Mouse (Mus musculus): ENCODE results near the gene Ilk. TPM values are rescaled to one million over a fixed set of nuclear protein-coding genes. Genes with fewer than 3 reads are reported as not detected.

Ilk gene
- 373 and 394 TPM in 2 replicates for polyA plus RNA-seq (2014; fragmentation: Nextera tagmentation; extraction: Ambion mirVana)

DNA sequence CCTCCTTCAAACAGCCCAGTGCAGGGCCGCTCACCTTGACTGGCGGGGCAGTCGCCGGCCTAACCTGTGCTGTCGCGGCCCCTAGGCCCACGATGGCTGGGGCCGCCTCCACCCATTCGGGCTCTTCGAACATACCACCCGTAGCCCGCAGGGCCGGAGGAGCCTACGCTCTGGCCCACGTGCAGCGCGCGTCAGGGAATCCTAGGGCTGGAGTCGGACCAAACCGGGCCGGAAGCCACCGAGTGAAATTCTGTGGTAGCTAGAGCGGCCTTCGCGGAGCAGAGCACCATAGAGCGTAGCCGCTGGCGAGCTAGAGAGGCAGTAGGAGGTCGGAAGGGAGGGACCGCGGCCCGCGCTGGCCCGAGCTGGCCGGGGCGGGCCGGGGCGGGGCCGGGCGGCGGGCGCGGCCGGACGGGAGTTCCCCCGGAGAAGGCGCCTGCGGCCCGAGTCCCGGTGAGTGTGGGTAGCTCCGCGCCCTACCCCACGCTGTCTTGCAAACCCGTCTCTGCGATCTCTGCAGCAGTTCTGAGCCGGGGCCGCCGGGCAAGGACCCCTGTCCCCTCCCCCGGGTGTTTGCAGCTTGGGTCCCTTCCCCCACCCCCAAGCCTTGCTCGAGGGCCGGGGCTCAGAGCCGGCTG lies at the start of gene Ilk:
Gene Ilk, plus strand, starts transcription at position 329 of the 638 bp plus-strand sequence.
- under 1% methylated on average over 50 of the region's 62 CpGs for WGBS
- peak within 1 kb of the TSS; percentile 71 for H3K4me2 ChIP-seq (replicated peaks; ENCODE audit: low read depth, low read length)
- peak; percentile 96 for ATAC-seq (ENCODE audit: insufficient number of reproducible peaks, insufficient read depth, low FRiP score, low read depth)
- H3K27ac ChIP-seq (ENCODE audit: low read length), result peak within 1 kb of the TSS; percentile 82
- peaks cover 38% of the 10 kb centered on the region for H3K36me3 ChIP-seq (ENCODE audit: control insufficient read depth, insufficient read depth, low read length)
- H3K4me1 ChIP-seq (ENCODE audit: control insufficient read depth, insufficient read depth, low read length), result peaks cover 23% of the 10 kb centered on the region
- peak within 1 kb of the TSS; percentile 78 for H3K9ac ChIP-seq (replicated peaks; ENCODE audit: low read depth, low read length)
- H3K4me3 ChIP-seq (ENCODE audit: low read depth, low read length), result peak within 1 kb of the TSS; percentile 70
- H3K27me3 ChIP-seq (ENCODE audit: control insufficient read depth, insufficient read depth, low read length), result no peaks in the 10 kb centered on the region
- no peaks in the 10 kb centered on the region for H3K9me3 ChIP-seq (ENCODE audit: control insufficient read depth, low read depth, low read length)

DNA sequence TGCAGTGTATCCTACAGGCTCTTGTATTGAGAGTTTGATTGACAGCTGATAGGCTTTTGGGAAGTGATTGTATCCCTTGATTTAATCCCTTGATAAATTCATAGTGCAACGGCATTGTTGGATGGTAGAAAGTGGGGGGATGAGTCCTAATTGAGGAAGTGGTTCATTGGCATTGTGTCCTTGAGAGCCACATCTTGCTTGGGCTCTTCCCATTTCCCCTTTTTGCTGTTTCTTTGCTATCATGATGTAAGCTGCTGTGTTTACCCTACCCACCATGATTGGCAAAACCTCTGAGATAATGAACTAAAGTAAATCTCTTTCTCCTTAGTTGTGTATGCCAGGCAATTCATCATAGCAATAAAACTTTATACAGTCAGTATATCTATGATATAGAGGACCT lies 45.5 kb upstream of the Ilk start:
- H3K9ac ChIP-seq (replicated peaks; ENCODE audit: low read depth, low read length), result no peak overlapping the region
- ATAC-seq (ENCODE audit: insufficient number of reproducible peaks, insufficient read depth, low FRiP score, low read depth), result no peak
- H3K36me3 ChIP-seq (ENCODE audit: control insufficient read depth, insufficient read depth, low read length), result no peaks in the 10 kb centered on the region
- WGBS, result 81% methylated on average over 1 of the region's 1 CpGs
- no peaks in the 10 kb centered on the region for H3K4me1 ChIP-seq (ENCODE audit: control insufficient read depth, insufficient read depth, low read length)
- no peak overlapping the region for H3K4me2 ChIP-seq (replicated peaks; ENCODE audit: low read depth, low read length)
- H3K4me3 ChIP-seq (ENCODE audit: low read depth, low read length), result no peak overlapping the region
- no peaks in the 10 kb centered on the region for H3K9me3 ChIP-seq (ENCODE audit: control insufficient read depth, low read depth, low read length)
- H3K27ac ChIP-seq (ENCODE audit: low read length), result no peak overlapping the region
- H3K27me3 ChIP-seq (ENCODE audit: control insufficient read depth, insufficient read depth, low read length), result no peaks in the 10 kb centered on the region

DNA sequence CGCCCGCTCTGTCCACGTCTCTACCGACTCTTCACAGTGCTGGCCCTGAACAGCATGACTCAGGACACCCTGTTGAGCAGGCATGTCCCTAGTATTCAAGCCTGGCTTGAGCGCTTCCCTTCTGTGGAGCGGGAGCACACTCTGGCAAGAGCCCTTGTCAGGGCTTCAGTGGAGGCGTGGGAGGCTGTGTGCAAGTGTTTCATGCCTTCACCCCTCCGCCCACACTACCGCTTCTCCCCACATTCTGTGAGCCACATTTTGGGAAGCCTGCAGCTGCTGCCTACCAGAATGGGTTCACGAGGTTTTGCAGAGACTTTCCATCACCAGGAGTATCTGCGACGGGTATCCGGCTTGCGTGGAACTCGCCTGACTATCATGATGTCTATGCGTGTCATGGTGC lies 33.2 kb upstream of the Ilk start:
- H3K27ac ChIP-seq (ENCODE audit: low read length), result no peak overlapping the region
- WGBS, result 84% methylated on average over 16 of the region's 16 CpGs
- no peak overlapping the region for H3K4me3 ChIP-seq (ENCODE audit: low read depth, low read length)
- no peaks in the 10 kb centered on the region for H3K9me3 ChIP-seq (ENCODE audit: control insufficient read depth, low read depth, low read length)
- ATAC-seq (ENCODE audit: insufficient number of reproducible peaks, insufficient read depth, low FRiP score, low read depth), result no peak
- no peaks in the 10 kb centered on the region for H3K27me3 ChIP-seq (ENCODE audit: control insufficient read depth, insufficient read depth, low read length)
- no peak overlapping the region for H3K9ac ChIP-seq (replicated peaks; ENCODE audit: low read depth, low read length)
- H3K4me1 ChIP-seq (ENCODE audit: control insufficient read depth, insufficient read depth, low read length), result no peaks in the 10 kb centered on the region
- H3K36me3 ChIP-seq (ENCODE audit: control insufficient read depth, insufficient read depth, low read length), result no peaks in the 10 kb centered on the region
- H3K4me2 ChIP-seq (replicated peaks; ENCODE audit: low read depth, low read length), result no peak overlapping the region

DNA sequence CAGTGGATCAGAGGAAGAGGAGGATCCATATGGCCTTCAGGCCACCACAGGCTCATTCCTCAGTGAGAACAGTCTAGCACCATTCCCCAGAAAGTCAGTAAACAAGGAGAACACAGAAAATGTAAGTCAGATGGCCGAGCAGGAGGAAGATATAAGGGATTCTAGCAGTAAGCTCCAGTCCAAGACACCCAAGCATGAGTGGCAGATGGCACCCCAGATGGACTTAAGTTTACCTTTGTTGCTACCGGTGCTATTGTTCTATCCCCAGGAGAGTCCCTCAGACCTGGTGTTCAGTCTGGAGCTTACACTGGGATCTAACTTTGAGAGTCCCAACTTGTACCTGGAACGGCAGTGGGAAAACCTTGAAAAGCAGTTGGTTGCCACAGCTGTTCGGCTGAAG lies 32.6 kb upstream of the Ilk start:
- Histone ChIP-seq H3K4me2 (replicated peaks; ENCODE audit: low read depth, low read length) (no peak overlapping the region), H3K9ac (replicated peaks; ENCODE audit: low read depth, low read length) (no peak overlapping the region), H3K9me3 (ENCODE audit: control insufficient read depth, low read depth, low read length) (no peaks in the 10 kb centered on the region), H3K4me3 (ENCODE audit: low read depth, low read length) (no peak overlapping the region), H3K4me1 (ENCODE audit: control insufficient read depth, insufficient read depth, low read length) (no peaks in the 10 kb centered on the region), H3K36me3 (ENCODE audit: control insufficient read depth, insufficient read depth, low read length) (no peaks in the 10 kb centered on the region), H3K27me3 (ENCODE audit: control insufficient read depth, insufficient read depth, low read length) (no peaks in the 10 kb centered on the region), H3K27ac (ENCODE audit: low read length) (no peak overlapping the region)
- 87% methylated on average over 4 of the region's 4 CpGs for WGBS
- no peak for ATAC-seq (ENCODE audit: insufficient number of reproducible peaks, insufficient read depth, low FRiP score, low read depth)

DNA sequence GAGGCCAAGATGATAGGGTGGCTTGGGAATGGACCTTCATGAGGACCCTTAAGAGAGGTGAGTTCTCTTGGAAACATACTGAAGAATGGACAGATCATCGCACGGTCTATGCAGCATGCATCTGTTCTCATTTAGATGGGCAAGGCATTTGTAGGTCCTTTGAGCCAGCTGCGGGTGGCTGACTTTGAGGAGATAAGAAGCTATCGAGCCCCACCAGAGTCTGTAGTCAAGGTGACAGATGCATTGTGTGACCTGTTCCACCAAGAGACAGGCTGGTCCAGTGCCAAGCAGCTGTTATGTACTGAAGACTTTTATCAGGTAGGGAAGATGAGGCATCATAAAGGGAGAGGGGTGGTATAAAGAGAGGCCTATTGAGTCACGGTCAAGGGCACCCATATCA lies 27.7 kb upstream of the Ilk start:
- Histone ChIP-seq H3K36me3 (ENCODE audit: control insufficient read depth, insufficient read depth, low read length) (no peaks in the 10 kb centered on the region), H3K4me3 (ENCODE audit: low read depth, low read length) (no peak overlapping the region), H3K27ac (ENCODE audit: low read length) (no peak overlapping the region), H3K4me2 (replicated peaks; ENCODE audit: low read depth, low read length) (no peak overlapping the region), H3K4me1 (ENCODE audit: control insufficient read depth, insufficient read depth, low read length) (no peaks in the 10 kb centered on the region), H3K9ac (replicated peaks; ENCODE audit: low read depth, low read length) (no peak overlapping the region), H3K27me3 (ENCODE audit: control insufficient read depth, insufficient read depth, low read length) (no peaks in the 10 kb centered on the region), H3K9me3 (ENCODE audit: control insufficient read depth, low read depth, low read length) (no peaks in the 10 kb centered on the region)
- no peak for ATAC-seq (ENCODE audit: insufficient number of reproducible peaks, insufficient read depth, low FRiP score, low read depth)
- 88% methylated on average over 5 of the region's 5 CpGs for WGBS

DNA sequence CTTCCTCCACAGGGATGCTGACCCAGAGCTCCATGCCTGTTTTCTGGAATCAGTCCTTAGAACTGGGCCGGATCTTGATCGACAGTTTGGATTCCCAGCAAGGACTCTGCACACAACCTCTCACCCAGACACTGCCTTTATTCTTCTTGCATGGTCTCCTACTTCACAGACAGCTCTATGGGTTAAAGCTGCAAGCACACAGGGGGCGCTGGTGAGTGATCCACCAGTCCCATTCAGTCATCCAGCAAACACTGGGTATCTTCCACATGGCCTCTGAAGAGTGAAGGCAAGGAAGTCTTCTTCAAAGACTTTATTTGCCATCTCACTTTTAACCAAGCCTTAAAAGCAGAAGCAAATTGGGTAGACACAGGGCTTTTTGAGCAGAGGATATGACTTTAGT lies 21.0 kb upstream of the Ilk start:
- ATAC-seq (ENCODE audit: insufficient number of reproducible peaks, insufficient read depth, low FRiP score, low read depth), result no peak
- Histone ChIP-seq H3K4me3 (ENCODE audit: low read depth, low read length) (no peak overlapping the region), H3K36me3 (ENCODE audit: control insufficient read depth, insufficient read depth, low read length) (no peaks in the 10 kb centered on the region), H3K9ac (replicated peaks; ENCODE audit: low read depth, low read length) (no peak overlapping the region), H3K4me1 (ENCODE audit: control insufficient read depth, insufficient read depth, low read length) (no peaks in the 10 kb centered on the region), H3K4me2 (replicated peaks; ENCODE audit: low read depth, low read length) (no peak overlapping the region), H3K27ac (ENCODE audit: low read length) (no peak overlapping the region), H3K9me3 (ENCODE audit: control insufficient read depth, low read depth, low read length) (no peaks in the 10 kb centered on the region), H3K27me3 (ENCODE audit: control insufficient read depth, insufficient read depth, low read length) (no peaks in the 10 kb centered on the region)
- WGBS, result 57% methylated on average over 3 of the region's 3 CpGs

DNA sequence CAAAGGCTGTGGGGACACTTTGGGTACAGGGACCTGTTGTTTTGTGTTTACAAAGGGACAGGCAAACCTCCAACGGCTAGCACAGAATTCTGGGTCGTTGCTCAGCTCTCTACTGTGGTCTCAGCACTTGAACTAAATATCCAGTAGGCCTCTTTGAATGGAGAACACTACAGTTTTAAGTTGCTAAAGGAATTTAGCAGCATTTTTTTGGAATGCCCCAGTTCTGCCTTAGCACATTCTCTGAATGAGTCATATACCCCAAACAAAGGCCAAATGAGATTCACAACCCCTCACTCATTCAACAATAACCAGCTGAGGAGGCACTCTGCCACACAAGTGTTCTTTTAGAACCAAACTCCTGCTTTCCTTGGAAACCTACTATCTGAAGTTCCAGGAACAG lies 14.5 kb upstream of the Ilk start:
- H3K4me2 ChIP-seq (replicated peaks; ENCODE audit: low read depth, low read length), result no peak overlapping the region
- no peak overlapping the region for H3K27ac ChIP-seq (ENCODE audit: low read length)
- H3K4me3 ChIP-seq (ENCODE audit: low read depth, low read length), result no peak overlapping the region
- no peak for ATAC-seq (ENCODE audit: insufficient number of reproducible peaks, insufficient read depth, low FRiP score, low read depth)
- 61% methylated on average over 2 of the region's 2 CpGs for WGBS
- no peaks in the 10 kb centered on the region for H3K9me3 ChIP-seq (ENCODE audit: control insufficient read depth, low read depth, low read length)
- H3K9ac ChIP-seq (replicated peaks; ENCODE audit: low read depth, low read length), result no peak overlapping the region
- no peaks in the 10 kb centered on the region for H3K36me3 ChIP-seq (ENCODE audit: control insufficient read depth, insufficient read depth, low read length)
- no peaks in the 10 kb centered on the region for H3K4me1 ChIP-seq (ENCODE audit: control insufficient read depth, insufficient read depth, low read length)
- H3K27me3 ChIP-seq (ENCODE audit: control insufficient read depth, insufficient read depth, low read length), result no peaks in the 10 kb centered on the region

DNA sequence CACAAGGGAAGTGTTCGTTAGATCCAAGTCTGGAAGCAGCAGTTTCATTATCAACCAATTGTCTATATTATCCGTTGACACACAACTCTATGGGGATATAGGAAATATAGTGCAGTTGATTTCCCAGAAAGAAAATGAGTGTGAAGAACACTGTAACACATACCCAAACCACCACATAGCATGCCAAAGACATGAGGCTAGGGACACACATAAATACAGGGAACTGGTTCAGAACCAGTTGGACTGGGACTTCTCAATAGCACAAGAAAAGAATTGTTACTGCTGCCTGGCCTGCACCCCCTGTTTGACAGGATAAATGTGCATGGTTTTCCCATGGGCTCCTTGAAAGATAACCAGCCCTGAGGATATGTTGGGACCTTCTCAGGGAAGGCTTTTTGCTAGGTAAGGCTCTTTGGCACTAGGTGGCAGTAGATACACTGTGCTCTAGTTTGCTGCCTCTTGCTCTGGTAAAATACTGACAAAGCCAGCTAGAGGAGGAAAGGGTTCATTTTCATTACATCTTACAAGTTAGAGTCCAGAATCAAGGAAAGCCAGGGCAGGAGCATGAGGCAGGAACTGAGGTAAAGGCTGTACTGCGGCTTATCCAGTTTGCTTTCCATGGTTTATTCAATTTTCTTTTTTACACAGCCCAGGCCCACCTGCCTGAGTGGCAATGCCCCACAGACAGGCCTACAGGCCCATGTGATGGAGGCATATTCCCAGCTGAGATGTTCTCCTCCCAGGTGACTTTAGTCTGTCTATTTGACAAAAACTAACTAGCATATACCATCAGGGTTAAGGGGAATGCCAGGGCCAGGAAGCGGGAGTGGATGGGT lies 10.0 kb upstream of the Ilk start:
- Histone ChIP-seq H3K4me2 (replicated peaks; ENCODE audit: low read depth, low read length) (no peak overlapping the region), H3K36me3 (ENCODE audit: control insufficient read depth, insufficient read depth, low read length) (no peaks in the 10 kb centered on the region; the same call in none of the 2 replicates), H3K4me1 (ENCODE audit: control insufficient read depth, insufficient read depth, low read length) (no peaks in the 10 kb centered on the region), H3K27ac (ENCODE audit: low read length) (no peak overlapping the region), H3K9ac (replicated peaks; ENCODE audit: low read depth, low read length) (no peak overlapping the region), H3K27me3 (ENCODE audit: control insufficient read depth, insufficient read depth, low read length) (no peaks in the 10 kb centered on the region), H3K9me3 (ENCODE audit: control insufficient read depth, low read depth, low read length) (no peaks in the 10 kb centered on the region), H3K4me3 (ENCODE audit: low read depth, low read length) (no peak overlapping the region)
- 80% methylated on average over 4 of the region's 4 CpGs for WGBS
- peak; percentile 81 for ATAC-seq (ENCODE audit: insufficient number of reproducible peaks, insufficient read depth, low FRiP score, low read depth)

Data from stomach, embryonic 14.5 days (tissue).